Mouse (Mus musculus) megakaryocyte progenitor cell, adult 5-6 weeks (primary cell): ENCODE data around the gene Ppbp. TPM values are rescaled to one million over a fixed set of nuclear protein-coding genes. Genes with fewer than 3 reads are reported as not detected.
A peak's percentile ranks its signal among the peaks of the same experiment; 100 is the strongest.

ENCODE experiments used
- ATAC-seq: replicated peaks from 2 replicates; pipeline ENCODE4 v1.8.0; 2016; ENCODE audit warnings: mild to moderate bottlenecking, moderate TSS enrichment, inconsistent platforms; ENCODE audit not compliant: poor library complexity
- total RNA-seq, 2 experiments: library from RNA; stranded (forward) in 1 of 2; stranded (reverse) in 1 of 2; fragments of 157-497, 149-512 nt in 1 of 2; fragments of 200-1000 nt in 1 of 2; gene quantifications; 2 replicates each; pipeline versions ENCODE4 v1.2.3 to v1.2.4; 2015 to 2017

Gene Ppbp
- total RNA-seq (2015) (0.66 TPM in 1 of 2 replicates, not detected in the other), total RNA-seq (2017) (not detected in 2 replicates)

DNA sequence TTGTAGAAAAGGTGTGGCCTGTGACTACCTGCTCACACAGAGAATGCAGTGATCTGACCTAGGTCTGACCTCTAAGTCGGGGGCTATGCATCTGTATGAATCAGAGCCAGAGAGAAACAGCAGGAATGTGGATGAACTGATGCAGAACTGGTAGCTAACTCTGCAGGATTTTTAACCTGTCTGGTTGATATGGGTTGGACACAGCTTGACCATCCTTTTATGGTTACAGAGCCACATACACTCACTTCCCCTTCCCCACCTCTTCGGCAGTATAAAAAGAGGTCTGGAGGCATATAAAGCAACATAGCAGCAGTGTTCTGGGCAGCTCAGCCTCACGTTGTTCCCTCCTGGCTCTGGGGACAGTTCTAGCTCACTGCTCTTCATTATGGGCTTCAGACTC, at the start of gene Ppbp:
Ppbp (plus strand) TSS at position 301 of the 400 bp plus-strand sequence.
- no peak for ATAC-seq

DNA sequence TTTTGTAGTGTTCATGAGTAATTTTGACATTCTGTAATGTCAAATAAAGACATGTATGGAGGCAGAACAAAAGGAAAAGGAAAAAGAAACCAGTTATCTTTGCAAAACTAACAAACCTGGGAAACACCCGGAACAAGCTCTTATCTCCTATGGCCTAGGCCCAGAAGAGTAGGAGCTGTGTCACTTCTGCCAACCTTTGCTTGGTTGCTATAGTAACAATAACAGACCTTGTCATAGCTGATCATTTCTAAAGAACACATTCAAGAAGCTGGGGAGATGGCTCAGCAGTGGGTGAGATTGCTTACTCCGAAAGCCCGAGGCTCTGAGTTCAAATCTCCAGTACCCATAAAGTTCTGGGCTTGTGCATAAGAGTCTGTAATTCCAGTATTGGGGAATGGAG, 45.7 kb upstream of the Ppbp start:
- peak; percentile 94 for ATAC-seq

DNA sequence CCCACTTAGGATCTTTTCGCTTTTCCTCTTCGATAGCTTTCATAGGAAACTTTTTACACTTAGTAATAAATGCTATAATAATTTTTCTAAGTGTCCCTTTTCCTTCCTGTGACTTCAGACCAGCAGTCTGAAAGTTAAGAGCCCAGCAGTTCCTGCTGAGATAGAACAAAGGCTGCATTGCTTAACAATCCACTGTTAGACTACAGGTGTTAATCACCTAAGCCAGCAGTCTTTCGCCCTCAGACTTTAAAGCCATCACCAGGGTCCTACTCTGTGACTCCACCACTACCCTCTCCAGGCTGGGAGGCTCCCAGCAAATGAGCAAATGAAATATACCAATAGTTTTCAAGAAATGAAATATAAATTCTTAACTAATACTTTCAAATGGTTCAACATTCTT, 40.1 kb upstream of the Ppbp start:
- ATAC-seq: no peak

DNA sequence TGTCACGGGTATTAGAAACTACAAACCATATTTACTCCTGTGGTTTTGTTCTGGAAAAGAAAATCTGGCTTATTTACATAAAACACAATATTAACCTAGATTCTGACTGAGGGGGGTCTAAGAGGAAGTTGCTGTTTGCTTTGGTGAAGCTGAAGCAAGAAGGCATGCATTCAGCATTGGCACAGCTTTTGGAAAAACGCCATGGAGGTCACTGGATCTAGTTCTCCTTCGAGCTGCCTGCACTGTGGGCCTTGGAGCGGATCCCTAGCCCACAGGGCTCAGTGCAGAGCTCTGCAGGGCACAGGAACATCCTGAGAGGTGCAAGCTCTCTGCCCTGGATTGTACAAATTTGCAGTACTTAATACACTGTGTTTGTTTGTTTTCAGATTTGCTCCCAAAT, 36.8 kb upstream of the Ppbp start:
- ATAC-seq: peak; percentile 57

DNA sequence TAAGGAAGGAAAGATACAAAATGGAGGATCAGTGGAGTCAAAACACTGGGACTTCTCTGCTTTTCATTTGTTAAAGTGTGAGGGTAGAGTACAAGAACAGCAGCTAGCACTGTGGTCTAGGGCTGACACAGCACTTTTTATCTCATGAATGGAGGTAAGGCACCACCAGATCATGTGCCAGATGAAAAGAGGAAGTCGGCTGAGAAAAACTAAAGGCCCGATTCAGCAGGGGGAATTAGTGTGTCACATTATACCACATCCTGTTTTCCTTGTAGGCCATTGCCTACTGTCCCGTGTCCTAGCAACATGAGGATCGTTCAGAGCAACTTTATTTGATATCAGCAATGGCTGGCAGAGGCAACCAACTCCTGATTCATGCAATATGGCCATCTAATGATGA, 26.3 kb upstream of the Ppbp start:
- peak; percentile 98 for ATAC-seq

- no peak for ATAC-seq
Observed at GRCm38 (mm10) chr5:90753934-90754333, 14.4 kb upstream of the Ppbp start.

DNA sequence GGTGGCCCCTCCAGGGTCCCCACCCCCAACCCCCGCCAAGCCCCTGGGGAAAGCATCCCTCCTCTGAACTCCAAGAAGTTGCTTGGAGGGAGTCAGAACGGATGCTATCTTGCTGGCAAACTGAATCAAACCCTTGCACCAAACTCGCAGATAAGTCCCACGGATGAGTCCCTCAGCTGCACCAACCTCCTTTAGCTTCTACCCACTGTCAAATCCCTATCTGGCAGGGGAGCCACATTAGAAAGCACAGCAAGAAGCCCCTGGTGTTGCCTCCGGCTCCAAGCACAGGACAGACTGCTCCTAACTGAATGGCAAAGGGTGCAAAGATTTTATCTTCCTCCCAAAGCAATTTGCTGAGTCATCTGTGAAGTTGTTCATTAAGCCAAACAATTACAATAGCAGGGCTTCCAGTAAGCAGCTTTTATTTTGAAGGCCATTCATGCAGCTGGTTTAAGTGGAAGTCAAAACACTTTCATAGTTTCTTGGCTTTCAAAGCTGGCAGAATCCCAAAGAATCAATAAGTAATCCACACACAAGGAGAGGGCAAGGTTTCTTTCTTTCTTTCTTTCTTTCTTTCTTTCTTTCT, 10.2 kb upstream of the Ppbp start:
- peak; percentile 59 for ATAC-seq

DNA sequence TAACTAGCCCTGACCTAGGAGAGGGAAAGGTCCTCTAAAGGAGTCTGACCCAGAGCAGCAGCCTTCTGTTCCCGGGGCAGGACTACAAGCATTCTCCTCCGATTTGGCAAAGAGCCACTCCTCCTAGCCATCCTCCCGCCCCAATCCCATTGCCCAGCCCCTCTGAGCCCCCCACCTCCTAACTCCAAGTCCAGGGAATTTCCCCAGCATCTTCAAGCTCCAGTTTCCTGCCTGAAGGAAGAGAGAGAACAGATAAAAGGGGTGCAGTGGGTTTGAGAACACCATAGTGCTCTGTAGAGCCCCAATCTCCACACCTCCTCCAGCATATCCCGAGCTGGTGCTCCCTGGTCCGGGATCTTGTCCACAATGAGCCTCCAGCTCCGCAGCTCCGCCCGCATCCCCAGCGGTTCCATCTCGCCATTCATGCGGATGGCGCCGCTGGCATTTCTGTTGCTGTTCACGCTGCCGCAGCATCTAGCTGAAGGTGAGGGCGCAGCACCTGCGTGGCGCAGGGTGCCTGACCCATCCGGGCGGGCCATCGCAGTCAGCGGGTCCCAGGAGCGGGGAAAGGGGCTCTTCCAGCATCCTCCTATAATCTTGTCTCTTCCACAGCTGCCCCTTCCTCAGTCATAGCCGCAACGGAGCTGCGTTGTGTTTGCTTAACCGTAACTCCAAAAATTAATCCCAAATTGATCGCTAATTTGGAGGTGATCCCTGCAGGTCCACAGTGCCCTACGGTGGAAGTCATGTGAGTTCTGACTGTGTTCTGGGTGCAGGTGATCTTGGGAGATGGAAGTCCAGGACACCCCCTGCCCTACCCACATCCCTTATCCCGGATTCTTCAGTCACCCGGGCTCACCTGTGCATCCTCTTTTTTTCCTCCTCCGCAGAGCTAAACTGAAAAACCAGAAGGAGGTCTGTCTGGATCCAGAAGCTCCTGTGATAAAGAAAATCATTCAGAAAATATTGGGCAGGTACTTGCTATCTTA, 8.9 kb upstream of the Ppbp start, which contains the start of gene Cxcl5:
Cxcl5 (plus strand) TSS at position 284 of the 989 bp plus-strand sequence.
- peak; percentile 42 for ATAC-seq

DNA sequence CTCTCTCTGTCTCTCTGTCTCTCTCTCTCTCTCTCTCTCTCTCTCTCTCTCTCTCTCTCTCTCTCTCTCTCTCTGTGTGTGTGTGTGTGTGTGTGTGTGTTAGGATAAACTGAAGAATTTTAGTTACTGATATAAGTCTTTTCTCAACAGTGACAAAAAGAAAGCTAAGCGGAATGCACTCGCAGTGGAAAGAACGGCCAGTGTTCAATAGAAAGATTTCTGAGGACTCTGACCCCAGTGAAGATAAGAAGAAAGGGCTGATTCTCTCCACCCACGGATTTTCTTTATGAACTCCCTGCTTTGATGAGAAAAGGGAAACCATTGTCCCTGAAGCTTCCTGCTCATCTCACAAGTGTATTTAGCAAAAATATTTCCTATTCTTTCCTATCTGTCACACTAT, 8.0 kb upstream of the Ppbp start:
- no peak for ATAC-seq

GRCm38 (mm10) chr5:90760844-90761243, 7.5 kb upstream of the Ppbp start:
- ATAC-seq: no peak

DNA sequence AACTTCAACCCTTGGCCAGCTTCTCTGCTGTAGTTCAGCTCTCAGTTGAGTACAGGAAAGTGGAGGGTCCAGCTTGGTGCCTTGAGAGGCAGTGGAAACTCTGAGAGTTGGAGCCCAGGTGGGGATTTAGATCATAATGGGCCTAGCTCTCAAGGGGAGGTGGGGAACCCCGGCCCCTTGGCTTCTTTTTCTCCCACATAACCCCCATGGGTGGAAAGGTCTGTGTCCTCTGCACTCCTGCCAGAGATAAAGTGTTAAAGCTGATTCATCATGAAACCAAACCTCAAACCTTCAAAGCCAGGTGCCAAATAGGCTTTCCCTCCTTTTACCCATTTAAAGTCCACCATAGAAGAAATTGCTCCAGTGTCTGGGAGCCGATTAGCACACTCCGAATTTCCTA, 6.5 kb upstream of the Ppbp start:
- ATAC-seq: no peak

GRCm38 (mm10) chr5:90763912-90764665, 4.2 kb upstream of the Ppbp start:
- no peak for ATAC-seq

- 0 out of 2 replicates have a peak, but pooled peaks have one; percentile 43 for ATAC-seq
Observed at GRCm38 (mm10) chr5:90765821-90766606, 2.3 kb upstream of the Ppbp start.

DNA sequence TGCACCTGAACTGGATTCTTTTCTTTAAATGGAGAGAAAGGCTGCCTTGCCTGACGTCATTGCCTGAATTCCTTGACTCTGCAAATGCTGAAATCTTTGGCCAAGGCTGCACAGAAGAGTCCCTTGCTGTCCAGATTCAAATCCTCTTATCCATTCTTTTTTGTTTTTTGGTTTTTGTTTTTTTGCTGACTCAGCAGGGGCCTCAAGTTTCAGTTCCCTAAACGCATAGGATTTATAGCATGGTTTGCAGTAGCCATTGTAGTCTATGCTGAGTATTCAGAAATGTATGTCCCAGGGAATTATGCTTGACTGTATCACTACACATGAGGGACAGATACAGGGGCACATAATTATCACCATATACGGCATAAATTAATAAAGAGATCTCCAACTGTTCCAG, 3.1 kb downstream of the Ppbp start:
- ATAC-seq: peak; percentile 32; the same call in 1 of the 2 replicates

DNA sequence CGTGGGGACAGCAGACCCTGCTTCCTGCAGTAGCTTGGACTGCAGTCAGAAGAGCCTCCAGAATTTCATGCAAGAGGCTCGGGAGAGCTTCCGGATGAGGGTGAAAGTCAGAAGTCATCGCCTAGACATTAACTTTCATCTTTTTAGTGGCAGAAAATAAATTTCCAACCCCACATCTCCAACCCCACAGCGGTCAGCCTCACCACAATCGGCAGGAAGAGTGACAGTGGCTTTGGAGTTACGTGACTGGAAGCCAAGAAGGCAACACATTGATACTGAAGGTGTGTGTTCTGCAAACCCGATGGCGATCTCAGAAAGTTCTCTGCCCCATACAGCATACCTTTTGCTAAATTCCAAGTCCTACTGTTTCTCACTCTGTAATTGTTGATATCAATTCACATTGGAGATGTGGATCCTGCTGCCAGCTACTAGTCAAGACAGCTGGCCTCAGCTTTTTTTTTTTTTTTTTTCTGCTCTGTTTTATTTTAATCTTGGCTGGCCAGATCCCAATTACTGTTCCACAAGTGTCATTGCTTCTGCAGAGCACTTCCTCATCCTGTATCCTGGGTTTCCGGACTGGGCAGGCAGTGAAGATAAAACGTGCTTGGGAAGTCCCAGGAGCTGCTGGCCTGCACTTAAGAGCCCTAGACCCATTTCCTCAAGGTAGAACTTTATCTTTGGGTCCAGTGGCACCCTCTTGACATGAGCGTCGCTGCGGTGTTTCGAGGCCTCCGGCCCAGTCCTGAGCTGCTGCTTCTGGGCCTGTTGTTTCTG, 3.7 kb downstream of the Ppbp start, which contains the start of gene Pf4:
Pf4 (plus strand) TSS at position 556 of the 774 bp plus-strand sequence.
- ATAC-seq: peak; percentile 57

DNA sequence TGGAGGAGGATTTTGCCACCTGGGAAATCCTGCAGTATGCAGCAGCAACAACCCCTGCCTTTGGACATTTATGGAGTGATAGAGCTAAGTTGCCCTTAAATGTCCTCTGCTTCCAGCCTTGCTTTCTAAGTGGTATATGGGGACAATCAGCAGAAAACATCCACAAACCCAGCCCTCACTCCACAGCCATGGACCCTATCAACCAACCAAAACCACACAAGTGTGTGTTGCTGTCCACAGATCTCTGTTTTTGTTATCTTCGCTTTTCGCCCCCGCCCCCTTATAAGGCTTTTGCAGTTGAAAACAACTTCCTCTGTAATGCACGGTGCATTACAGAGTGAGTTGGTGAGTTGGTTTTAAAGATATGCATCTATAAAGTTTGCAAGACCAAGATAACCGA, 7.2 kb downstream of the Ppbp start:
- peak; percentile 74 for ATAC-seq

DNA sequence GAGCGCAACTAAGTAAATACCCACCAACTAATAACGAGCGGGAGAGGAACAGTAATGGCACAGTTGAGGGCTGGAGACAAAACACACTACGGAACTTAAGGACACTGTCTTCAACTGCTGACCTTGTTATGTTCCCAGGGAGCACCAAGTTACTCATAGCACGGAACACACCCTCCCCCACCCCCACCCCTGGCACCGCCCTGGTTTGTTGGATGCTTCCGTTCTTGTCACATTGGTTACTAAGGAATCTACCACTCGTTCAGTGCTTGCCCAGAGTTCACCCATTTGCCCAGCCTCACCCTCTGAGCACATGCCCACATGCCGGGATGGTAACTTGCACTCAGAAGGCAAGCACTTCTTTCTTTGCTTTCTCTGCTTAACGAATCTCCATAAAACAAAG, 9.3 kb downstream of the Ppbp start:
- ATAC-seq: no peak

DNA sequence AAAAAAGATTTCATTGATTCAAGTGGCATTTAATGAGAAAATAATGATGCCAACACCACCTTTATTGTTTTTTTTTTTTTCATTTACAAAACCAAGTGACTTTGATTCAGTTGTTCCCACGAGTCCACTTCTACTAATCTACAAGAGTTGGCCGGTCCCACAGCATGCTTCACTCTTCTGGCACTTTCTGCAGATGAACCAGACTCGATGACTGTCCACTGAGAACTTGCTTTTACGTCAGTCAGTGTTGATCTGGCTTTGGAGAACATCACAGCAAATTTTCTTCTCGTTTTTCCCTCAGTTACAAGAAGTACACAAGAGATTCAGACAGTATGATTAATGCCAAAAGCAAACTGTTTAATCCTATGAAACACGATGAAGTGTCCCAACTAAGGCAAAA, 10.5 kb downstream of the Ppbp start:
- ATAC-seq: no peak

- peak; percentile 61 for ATAC-seq
Observed at GRCm38 (mm10) chr5:90783697-90784096, 15.4 kb downstream of the Ppbp start.
